Comparison of ENCODE assay signal across 19 mouse cellular contexts in the genomic region with DNA sequence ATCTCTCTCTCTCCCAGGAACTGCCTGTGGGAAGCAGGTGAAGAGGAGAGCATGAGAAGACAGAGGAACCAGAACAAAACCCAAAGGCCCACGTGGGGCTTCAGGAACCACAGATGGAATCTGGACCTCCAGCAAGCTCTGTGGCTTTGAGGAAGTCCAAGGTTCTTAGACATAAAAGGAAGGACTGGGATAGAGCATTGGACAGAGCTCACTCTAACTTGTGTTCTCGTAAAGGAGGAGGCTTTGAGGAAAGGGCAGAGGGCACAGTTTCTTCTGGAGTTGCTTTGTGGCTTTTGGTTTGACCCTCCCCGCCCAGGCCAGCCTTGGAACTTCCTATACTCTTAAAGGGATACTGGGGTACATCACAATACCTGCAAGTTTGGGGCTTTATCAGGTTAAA. TPM values are rescaled to one million over a fixed set of nuclear protein-coding genes. Genes with fewer than 3 reads are reported as not detected.
DNase-seq lines count a peak whose midpoint lies in the region; ATAC-seq and TF ChIP-seq lines count a peak whose summit lies in the region.
"Had no signal": no experiment of that assay in that cellular context is flagged by ENCODE, and none has a peak within 500 bp of the region (broad histone marks: within the 10 kb centered on the region; RNA-seq: fewer than 3 reads in every experiment).

No protein-coding gene starts in this region.

- peak overlapping the region; percentile 7; the same call in 1 of the 2 replicates for H3K27ac ChIP-seq in intestine, postnatal 0 days (ENCODE audit: low read depth, low read length)
- H3K27ac ChIP-seq: liver, embryonic 15.5 days; midbrain, embryonic 12.5 days; neural tube, embryonic 13.5 days had no signal

- H3K27me3 ChIP-seq in intestine, postnatal 0 days (replicated peaks; ENCODE audit: control insufficient read depth, insufficient read depth, low read length) = no peaks in the 10 kb centered on the region
- H3K27me3 ChIP-seq: embryonic facial prominence, embryonic 15.5 days; liver, embryonic 15.5 days; midbrain, embryonic 12.5 days; neural tube, embryonic 13.5 days had no signal

- no peak overlapping the region for H3K4me3 ChIP-seq in intestine, postnatal 0 days (ENCODE audit: low read depth, low read length)
- H3K4me3 ChIP-seq: embryonic facial prominence, embryonic 15.5 days; liver, embryonic 15.5 days; midbrain, embryonic 12.5 days; neural tube, embryonic 13.5 days had no signal

- 47% methylated on average over 3 of the region's 3 CpGs for WGBS in intestine, postnatal 0 days

- no peaks in the 10 kb centered on the region for H3K9me3 ChIP-seq in intestine, postnatal 0 days (ENCODE audit: control insufficient read depth)
- H3K9me3 ChIP-seq: embryonic facial prominence, embryonic 15.5 days; liver, embryonic 15.5 days; midbrain, embryonic 12.5 days; neural tube, embryonic 13.5 days had no signal

- H3K4me1 ChIP-seq in intestine, postnatal 0 days (replicated peaks; ENCODE audit: control insufficient read depth, insufficient read depth, low read length) = peaks cover 17% of the 10 kb centered on the region
- H3K4me1 ChIP-seq: midbrain, embryonic 12.5 days; neural tube, embryonic 13.5 days had no signal

- ATAC-seq in intestine, postnatal 0 days = peak; percentile 37; the same call in 1 of the 2 replicates
- ATAC-seq: hindbrain, embryonic 16.5 days; lung, postnatal 0 days had no signal

- no peak overlapping the region for H3K4me2 ChIP-seq in intestine, postnatal 0 days (replicated peaks; ENCODE audit: low read depth)
- H3K4me2 ChIP-seq: liver, embryonic 15.5 days; midbrain, embryonic 12.5 days; neural tube, embryonic 13.5 days had no signal

- peak; percentile 58 for DNase-seq in kidney, adult 11 months
- DNase-seq in kidney, postnatal 10 days = no peak
- DNase-seq in thymus, postnatal 4 days = peak; percentile 47
- no peak for DNase-seq in thymus, postnatal 25 days
- peak; percentile 23 for DNase-seq in yolk sac, embryonic 10.5 days (ENCODE audit: low spot score)
- DNase-seq in layer of hippocampus, postnatal 10 days (ENCODE audit: low spot score in 2 of 2) = no peak
- no peak for DNase-seq in cerebellum, adult 8-10 months
- DNase-seq: adrenal gland, adult 8-10 months; cerebellum, adult 9-10 months; heart, postnatal 36 days; right cerebral cortex, adult 18-20 months had no signal

- TF ChIP-seq CTCF in intestine, postnatal 0 days (IDR thresholded peaks at IDR 0.05; ENCODE audit: low read depth) = no peak

- no peak overlapping the region for H3K9ac ChIP-seq in intestine, postnatal 0 days (ENCODE audit: low read depth, low read length)
- H3K9ac ChIP-seq: embryonic facial prominence, embryonic 15.5 days; liver, embryonic 15.5 days; midbrain, embryonic 12.5 days; neural tube, embryonic 13.5 days had no signal

- no peaks in the 10 kb centered on the region for H3K36me3 ChIP-seq in intestine, postnatal 0 days (ENCODE audit: control insufficient read depth, insufficient read depth)
- H3K36me3 ChIP-seq: embryonic facial prominence, embryonic 15.5 days; liver, embryonic 15.5 days; midbrain, embryonic 12.5 days; neural tube, embryonic 13.5 days had no signal

RNA-seq across cellular contexts. Expression of a gene that starts 37.8 kb away (rescaled TPM):
- 28.2 and 28.6 TPM in 2 replicates for polyA plus RNA-seq in intestine, postnatal 0 days (2015; fragmentation: Nextera tagmentation; extraction: Ambion mirVana)
- total RNA-seq in layer of hippocampus, postnatal 10 days (2021) = 10 to 100 TPM; 26.7 to 29.4 TPM

RNA-seq across cellular contexts. Expression of a gene that starts 38.5 kb away (rescaled TPM):
- 10.8 and 11.8 TPM in 2 replicates for polyA plus RNA-seq in intestine, postnatal 0 days (2015; fragmentation: Nextera tagmentation; extraction: Ambion mirVana)
- total RNA-seq in layer of hippocampus, postnatal 10 days (2021) = 10 to 100 TPM; 16.1 to 19.1 TPM

RNA-seq across cellular contexts. Expression of a gene that starts 58.5 kb away (rescaled TPM):
- polyA plus RNA-seq in intestine, postnatal 0 days (2015; fragmentation: Nextera tagmentation; extraction: Ambion mirVana) = 0.66 and 0.68 TPM in 2 replicates
- under 1 TPM; 0.23 to 0.33 TPM for total RNA-seq in layer of hippocampus, postnatal 10 days (2021)
- total RNA-seq: megakaryocyte progenitor cell, adult 5-6 weeks had no signal

Comparison
In these comparisons a context has a peak if more than half of its experiments do, and no peak if none do; other contexts are left out.
1. DNase-seq: peak in kidney, adult 11 months (single experiment), thymus, postnatal 4 days (single experiment) and yolk sac, embryonic 10.5 days (single experiment); none in kidney, postnatal 10 days (single experiment), thymus, postnatal 25 days (single experiment), layer of hippocampus, postnatal 10 days (0 of 2) and cerebellum, adult 8-10 months (single experiment).